Mouse (Mus musculus) skeletal muscle tissue, adult 2 months (tissue): Measurements from ENCODE around the gene Fam78a.
A peak's percentile ranks its signal among the peaks of the same experiment; 100 is the strongest.
"Not testable (repeated sequence)": the region's sequence is repeated elsewhere in the genome, so short reads cannot be mapped to it uniquely, and the experiment has no call there.

Experiments
- DNase-seq: peaks from one replicate; pipeline ENCODE4 v3.0.0-alpha.2; 2012; ENCODE audit warnings: low read depth, low spot score

The Fam78a gene

DNA sequence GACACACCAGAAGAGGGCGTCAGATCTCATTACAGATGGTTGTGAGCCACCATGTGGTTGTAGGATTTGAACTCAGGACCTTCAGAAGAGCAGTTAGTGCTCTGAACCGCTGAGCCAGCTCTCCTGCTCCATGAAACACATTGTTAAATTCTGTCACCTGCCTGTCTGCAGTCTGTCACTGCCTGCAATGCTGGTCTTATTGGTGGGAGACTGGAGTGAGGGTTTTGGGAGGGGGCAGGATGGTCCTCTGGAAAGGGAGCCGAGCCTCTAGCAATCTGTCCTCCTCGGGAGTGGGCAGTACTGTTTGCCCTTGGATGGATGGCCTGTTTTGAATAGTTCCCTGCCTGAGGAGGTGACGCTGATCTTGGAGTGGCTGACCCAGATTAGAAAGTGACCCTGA lies 40.8 kb downstream of the Fam78a start:
- no peak for DNase-seq

DNA sequence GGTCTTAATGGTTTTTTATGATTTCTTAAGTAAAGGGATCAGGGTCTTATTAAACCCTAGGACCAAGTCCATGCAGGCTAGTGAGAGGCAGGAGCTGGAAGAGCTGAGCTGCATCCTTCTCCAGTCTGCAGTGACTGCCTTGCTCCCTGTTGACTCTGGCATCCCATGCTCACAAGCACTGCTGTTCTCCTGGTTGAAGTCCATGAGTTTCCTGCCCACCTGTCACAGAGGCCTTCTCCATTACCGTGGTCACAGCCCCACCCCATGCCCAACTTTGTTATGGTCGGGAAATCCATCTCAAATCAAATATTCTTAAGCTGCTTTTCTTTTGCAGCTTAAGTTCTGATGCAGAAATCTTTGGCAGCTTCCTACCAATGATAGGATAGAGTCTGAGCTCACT lies 43.6 kb downstream of the Fam78a start:
- no peak for DNase-seq

DNA sequence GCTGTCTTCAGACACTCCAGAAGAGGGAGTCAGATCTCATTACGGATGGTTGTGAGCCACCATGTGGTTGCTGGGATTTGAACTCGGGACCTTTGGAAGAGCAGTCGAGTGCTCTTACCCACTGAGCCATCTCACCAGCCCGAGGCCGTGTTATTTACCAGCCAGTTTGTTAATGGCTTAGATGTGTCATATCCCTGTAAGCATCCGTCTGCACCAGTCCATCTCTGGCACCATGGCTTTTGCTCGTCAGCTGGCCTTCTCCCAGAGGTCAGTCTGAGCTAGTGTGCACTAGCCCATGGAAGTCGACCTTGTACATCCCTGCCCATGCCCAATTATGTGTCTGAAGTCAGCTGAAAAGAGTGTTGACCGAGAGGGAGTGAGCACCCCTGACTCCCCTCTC lies 44.0 kb downstream of the Fam78a start:
- DNase-seq, result not testable (repeated sequence)

DNA sequence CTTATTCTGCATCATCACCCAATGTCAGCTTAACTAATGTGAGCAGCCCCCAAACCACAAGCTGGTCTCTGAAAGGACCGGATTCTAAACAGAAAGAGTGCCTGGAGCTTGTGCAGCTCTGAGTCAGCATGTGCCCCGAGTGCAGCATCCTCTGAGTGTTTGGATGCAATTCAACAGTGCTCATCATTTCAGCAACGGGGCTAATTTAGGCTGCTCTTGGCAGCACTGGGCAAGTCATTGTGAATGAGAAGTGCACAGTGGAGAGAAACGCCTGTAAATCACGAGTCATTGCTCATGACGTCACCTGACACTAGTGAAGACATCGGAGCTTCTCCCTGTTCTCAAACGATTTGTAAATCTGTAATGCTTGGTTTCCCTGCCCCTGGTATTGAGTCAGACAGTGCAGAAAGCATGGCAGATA lies 46.0 kb downstream of the Fam78a start:
- peak; percentile 77 for DNase-seq

DNA sequence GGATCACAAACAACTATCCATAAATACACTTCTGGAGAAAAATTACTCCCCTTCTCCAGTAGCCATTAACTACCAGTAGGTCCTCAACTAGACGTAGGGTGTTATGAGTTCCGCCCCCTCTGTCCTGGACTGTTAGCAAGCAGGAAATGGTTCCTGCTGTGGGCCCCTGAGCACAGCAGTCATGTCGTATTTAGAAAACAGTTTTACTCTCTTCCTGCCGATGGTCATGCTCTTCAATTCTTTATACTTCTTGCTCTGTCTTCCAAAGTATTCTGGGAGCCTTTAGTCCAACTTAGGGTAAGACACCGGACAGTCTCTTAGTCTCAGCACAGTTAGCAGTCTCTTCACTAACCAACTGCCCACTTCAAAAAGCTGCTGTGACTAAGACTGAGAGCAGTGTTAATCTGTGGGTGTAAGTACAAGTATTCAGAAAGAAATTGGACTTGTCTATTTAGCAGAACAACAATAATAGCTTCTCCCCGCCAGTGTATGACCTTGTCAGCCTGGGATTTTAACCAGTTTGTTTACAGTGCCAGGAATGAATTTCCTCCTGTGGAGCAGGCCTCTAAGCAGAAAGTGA lies 47.3 kb downstream of the Fam78a start:
- no peak for DNase-seq

DNA sequence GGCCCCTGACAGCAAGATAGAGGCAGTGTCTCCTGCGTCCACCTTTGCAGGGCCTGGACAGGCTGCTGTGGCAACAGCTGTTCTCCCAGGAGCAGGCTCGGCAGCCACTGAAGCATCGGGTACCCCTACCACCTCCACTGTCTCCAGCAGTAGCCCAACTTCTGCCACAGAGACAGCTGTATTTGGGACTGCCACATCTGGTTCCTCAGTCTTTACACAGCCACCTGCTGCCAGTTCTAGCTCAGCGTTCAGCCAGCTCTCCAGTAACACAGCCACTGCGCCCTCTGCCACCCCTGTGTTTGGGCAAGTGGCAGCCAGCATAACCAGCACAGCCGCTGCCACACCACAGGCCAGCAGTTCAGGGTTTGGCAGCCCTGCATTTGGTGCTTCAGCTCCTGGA lies 50.5 kb downstream of the Fam78a start:
- no peak for DNase-seq

DNA sequence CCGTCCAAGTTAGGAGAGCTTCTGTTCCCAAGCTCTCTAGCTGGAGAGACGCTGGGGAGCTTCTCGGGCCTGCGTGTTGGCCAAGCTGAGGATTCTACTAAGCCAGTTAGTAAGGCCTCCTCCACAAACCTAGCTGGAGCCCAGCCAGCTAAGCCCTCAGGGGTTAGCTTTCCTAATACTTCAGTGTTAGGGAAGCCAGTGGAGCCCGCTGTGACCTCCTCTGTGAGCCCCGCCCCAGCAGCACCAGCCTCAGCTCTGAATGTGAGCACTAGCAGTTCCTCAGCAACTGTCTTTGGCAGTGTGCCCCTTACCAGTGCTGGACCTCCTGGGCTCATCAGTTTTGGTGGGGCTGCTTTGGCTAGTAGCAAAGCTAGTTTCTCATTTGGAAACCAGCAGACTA lies 51.2 kb downstream of the Fam78a start:
- DNase-seq, result peak; percentile 86

DNA sequence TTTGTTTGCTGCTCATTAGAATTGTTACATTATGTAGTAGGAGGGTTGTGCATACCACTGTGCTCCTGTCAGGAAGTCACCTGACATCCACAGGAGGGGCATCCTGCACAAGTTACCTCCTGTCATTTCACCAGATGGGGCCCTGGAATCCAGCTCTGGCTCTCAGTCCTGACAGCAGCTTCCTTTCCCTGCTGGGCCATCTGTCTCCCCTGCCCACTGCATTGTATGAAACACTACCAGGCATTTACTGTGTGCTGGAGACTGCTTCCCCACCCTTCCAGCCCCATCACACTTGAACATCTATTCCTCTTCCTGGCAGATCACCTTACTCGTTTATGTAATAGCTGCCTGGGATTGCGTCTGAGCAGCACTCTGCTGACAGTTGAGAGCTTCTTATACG lies 55.0 kb downstream of the Fam78a start:
- DNase-seq, result no peak

DNA sequence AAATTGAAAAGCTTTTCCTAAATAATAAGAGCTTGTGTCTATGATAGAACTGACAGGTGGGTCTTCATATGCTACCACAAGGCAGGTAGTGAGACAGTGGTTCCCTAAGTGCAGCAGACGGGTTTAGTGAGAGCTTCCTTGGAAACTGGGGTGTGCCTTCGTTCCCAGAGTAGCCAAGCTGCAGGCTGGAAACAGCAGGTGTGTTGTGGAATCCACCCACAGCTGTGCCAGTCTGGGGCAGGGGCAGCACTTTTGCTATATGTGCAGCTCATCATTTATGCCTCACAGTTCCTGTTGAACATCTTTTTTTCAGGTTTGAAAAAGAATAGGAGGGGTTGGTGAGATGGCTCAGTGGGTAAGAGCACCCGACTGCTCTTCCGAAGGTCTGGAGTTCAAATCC lies 60.3 kb downstream of the Fam78a start:
- no peak for DNase-seq

DNA sequence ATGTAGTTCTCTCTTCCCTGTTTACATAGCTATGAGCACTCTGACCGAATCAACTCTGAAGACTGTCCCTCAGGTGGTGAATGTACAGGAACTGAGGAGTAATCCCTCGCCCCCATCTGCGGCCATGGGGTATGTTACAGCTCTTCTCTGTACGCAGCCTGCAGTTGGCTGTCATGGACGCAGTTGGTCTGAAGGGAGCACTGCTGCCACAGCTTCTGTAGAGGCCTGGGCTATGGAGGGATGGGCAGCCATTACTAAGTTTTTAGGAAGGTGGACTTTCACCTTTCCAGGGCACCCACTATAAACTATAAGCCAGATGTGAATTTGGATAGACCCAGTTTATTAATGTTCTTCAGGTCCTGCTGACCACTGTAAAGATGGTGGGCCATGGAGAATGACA lies 64.4 kb downstream of the Fam78a start:
- DNase-seq, result no peak

DNA sequence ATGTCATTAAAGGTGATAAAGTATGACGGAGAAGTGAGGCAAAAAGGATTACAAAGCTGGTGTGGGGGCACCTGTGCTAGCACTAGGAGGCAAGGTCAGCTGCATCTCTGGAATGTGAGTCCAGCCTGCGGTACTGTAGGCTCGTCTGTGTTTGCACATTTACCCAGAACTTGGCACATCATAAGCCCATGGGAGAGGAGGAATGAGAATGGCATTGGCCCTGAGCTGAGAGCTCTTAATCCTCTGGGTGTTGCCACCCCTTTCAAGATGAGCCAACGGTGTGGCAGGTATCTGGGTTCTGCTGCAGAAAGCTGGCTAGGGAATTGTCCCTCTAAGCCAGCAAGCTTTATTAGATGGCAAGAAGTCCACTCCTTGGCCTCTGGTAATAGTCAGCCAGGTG lies 65.0 kb downstream of the Fam78a start:
- peak; percentile 7 for DNase-seq

DNA sequence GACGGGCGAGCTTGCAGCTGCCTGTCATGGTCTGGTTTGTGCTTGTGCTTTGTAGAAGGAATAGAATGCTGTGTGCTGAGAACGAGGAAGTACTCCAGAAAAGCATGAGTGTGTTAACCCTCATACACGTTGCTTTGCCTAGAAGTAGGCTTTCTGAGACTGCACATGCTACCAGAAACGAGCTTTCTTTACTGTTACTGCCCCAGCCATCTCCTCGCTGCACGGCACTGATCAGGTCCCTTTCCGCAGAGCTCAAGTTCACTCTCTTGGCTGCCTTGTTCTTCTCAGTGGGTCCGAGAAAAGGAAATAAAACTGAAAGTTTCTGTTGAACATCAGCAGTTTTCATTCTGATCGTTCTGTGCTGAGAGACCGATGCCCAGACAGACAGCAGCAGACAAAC lies 75.9 kb downstream of the Fam78a start:
- DNase-seq, result no peak

DNA sequence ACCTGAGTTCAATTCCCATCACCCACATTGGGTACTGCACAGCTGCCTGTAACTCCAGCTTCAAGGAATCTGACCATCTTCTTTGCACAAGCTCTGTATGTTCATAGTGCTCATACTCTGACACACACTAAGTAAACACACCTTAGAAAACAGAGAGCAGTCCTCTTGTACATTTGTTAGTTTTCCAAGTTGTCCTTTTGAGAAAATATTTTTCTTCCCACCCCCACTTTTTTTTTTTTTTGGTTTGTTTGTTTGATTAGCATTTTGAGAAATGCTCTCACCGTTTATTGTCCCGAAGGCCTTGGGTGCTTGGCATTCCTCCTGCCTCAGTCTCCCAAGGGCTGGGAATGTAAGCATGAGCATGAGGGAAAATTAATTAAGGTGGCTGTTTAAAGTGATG lies 76.3 kb downstream of the Fam78a start:
- DNase-seq, result no peak
